Mouse (Mus musculus) heart, postnatal 0 days (tissue): Measurements from ENCODE around the gene Epc2.

Experiments
- CTCF ChIP-seq: IDR thresholded peaks from 2 replicates; pipeline ENCODE4 v1.5.1; 2016; ENCODE audit warnings: antibody characterized with exemption, control low read depth, low read depth
- EP300 ChIP-seq: IDR thresholded peaks from 2 replicates; pipeline ENCODE4 v1.6.1; 2016; ENCODE audit warnings: antibody characterized with exemption, low read depth

GRCm38 (mm10) chr2:49471188-49471587 lies 19.9 kb downstream of the Epc2 start:
- TF ChIP-seq CTCF (no peak), EP300 (no peak)
